8 mouse cellular contexts compared by ENCODE assay signal in the genomic region with DNA sequence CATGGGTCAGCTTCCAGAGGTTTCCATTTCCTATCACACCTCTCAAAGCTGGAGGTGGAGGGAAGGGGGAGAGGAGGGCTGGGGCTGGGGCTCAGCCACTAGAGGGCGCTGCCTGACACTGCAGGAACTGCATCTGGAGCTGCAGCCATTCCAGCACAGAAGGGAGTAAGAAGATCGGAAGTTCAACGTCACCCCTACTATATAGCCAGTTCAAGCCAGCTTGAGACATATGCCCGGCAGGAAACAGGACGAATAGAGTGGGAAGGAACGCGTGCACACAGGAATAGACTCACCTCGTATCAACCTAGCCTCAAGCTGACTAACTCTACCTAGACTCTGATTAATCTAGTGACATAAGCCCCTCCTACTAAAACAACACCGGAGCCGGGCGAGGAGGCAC. TPM values are rescaled to one million over a fixed set of nuclear protein-coding genes. Genes with fewer than 3 reads are reported as not detected.
DNase-seq lines count a peak whose midpoint lies in the region; ATAC-seq lines count a peak whose summit lies in the region.

No protein-coding gene starts in this region.

- WGBS in intestine, embryonic 15.5 days: 26% methylated on average over 11 of the region's 11 CpGs

- no peaks in the 10 kb centered on the region for H3K36me3 ChIP-seq in intestine, embryonic 15.5 days

- no peak overlapping the region for H3K27ac ChIP-seq in intestine, embryonic 15.5 days

- no peaks in the 10 kb centered on the region for H3K9me3 ChIP-seq in intestine, embryonic 15.5 days

- ATAC-seq in intestine, embryonic 15.5 days: peak; percentile 66
- peak; percentile 74 for ATAC-seq in neutrophil, adult 5-6 weeks (ENCODE audit: extremely low read depth, insufficient number of reproducible peaks, low FRiP score, poor library complexity, severe bottlenecking)

- no peak overlapping the region; the same call in 1 of the 2 replicates for H3K4me2 ChIP-seq in intestine, embryonic 15.5 days (replicated peaks)

- H3K4me1 ChIP-seq in intestine, embryonic 15.5 days (replicated peaks): no peaks in the 10 kb centered on the region

- H3K4me3 ChIP-seq in intestine, embryonic 15.5 days (replicated peaks): no peak overlapping the region

- DNase-seq in left cerebral cortex, adult 11 months (ENCODE audit: low spot score): peak; percentile 31
- DNase-seq in left cerebral cortex, adult 8-10 months (ENCODE audit: low spot score in 2 of 2): no peak
- peak; percentile 87 to 93 for DNase-seq in adrenal gland, postnatal 36 days
- DNase-seq in frontal cortex, postnatal 25 days (ENCODE audit: low spot score in 2 of 2): peak; percentile 23 to 42
- peak; percentile 75 for DNase-seq in liver
- peak; percentile 35 to 78 for DNase-seq in thymus, postnatal 10 days (ENCODE audit: low spot score in 2 of 2)

- H3K9ac ChIP-seq in intestine, embryonic 15.5 days: no peak overlapping the region

- no peaks in the 10 kb centered on the region for H3K27me3 ChIP-seq in intestine, embryonic 15.5 days (replicated peaks)

RNA-seq across cellular contexts. Expression of gene Vsig10, which starts 11.2 kb away (rescaled TPM):
- 1 to 10 TPM; 1.7 to 3.6 (median 2.1) TPM for total RNA-seq in left cerebral cortex, adult 8-10 months (2022)
- total RNA-seq in adrenal gland, postnatal 36 days (2021): 10 to 100 TPM; 16.3 to 23.0 TPM
- polyA plus RNA-seq in intestine, embryonic 15.5 days (2015; fragmentation: Nextera tagmentation; extraction: Ambion mirVana): 14.1 and 16.8 TPM in 2 replicates
- total RNA-seq in neutrophil, adult 5-6 weeks (2017): 3.6 and 7.0 TPM in 2 replicates

RNA-seq across cellular contexts. Expression of gene Pebp1, which starts 20.3 kb away (rescaled TPM):
- total RNA-seq in left cerebral cortex, adult 8-10 months (2022): 100 to 1,000 TPM; 654 to 708 (median 665) TPM
- total RNA-seq in adrenal gland, postnatal 36 days (2021): 1,000 to 10,000 TPM; 1,300 to 1,490 TPM
- 659 and 723 TPM in 2 replicates for polyA plus RNA-seq in intestine, embryonic 15.5 days (2015; fragmentation: Nextera tagmentation; extraction: Ambion mirVana)
- 21.9 and 25.0 TPM in 2 replicates for total RNA-seq in neutrophil, adult 5-6 weeks (2017)

RNA-seq across cellular contexts. Expression of gene Wsb2, which starts 49.4 kb away (rescaled TPM):
- total RNA-seq in left cerebral cortex, adult 8-10 months (2022): 100 to 1,000 TPM; 263 to 297 (median 279) TPM
- total RNA-seq in adrenal gland, postnatal 36 days (2021): 100 to 1,000 TPM; 134 to 135 TPM
- 82.6 and 94.5 TPM in 2 replicates for polyA plus RNA-seq in intestine, embryonic 15.5 days (2015; fragmentation: Nextera tagmentation; extraction: Ambion mirVana)
- total RNA-seq in neutrophil, adult 5-6 weeks (2017): 24.2 and 29.7 TPM in 2 replicates

Comparison
In these comparisons a context has a peak if more than half of its experiments do, and no peak if none do; other contexts are left out.
1. DNase-seq: peak in left cerebral cortex, adult 11 months (single experiment), adrenal gland, postnatal 36 days (2 of 2), frontal cortex, postnatal 25 days (2 of 2), liver (single experiment) and thymus, postnatal 10 days (2 of 2); none in left cerebral cortex, adult 8-10 months (0 of 2).
2. RNA of gene Pebp1, which starts 20.3 kb away (total RNA-seq): 1,300 to 1,490 TPM in adrenal gland, postnatal 36 days and 654 to 708 TPM in left cerebral cortex, adult 8-10 months; 21.9 to 25.0 TPM in neutrophil, adult 5-6 weeks; every median in the first group is over 10 times any median in the second.